ENCODE assay signal across 28 mouse cellular contexts in the genomic region with DNA sequence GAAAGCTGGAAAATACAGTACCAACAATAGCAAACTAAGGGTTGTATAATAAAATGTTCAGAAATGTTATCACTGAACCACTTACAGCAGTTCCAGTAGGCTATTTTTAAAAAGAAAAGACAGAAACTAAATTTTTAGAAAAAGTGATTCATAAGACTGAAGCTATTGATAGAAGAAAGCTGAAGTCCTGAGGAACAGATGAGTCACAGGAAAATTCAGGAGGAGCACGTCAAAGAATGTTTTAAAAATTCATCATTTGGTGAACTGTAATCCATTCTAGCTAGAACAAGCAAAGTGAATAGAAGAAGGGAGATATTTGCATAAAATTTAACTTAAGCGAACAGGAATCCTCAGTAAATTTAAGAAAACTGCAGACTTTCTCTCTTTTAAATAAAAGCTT.
DNase-seq lines count a peak whose midpoint lies in the region; TF ChIP-seq lines count a peak whose summit lies in the region.
"Had no signal": no experiment of that assay in that cellular context is flagged by ENCODE, and none has a peak within 500 bp of the region (broad histone marks: within the 10 kb centered on the region; RNA-seq: fewer than 3 reads in every experiment).

No protein-coding gene starts in this region.

- intact Hi-C loops in left cerebral cortex, adult 2 months (cut with DNase I) = loop anchor here (2.0 to 10.0 kb wide), 3 partner anchors 310 to 690 kb away; no protein-coding TSS in a partner anchor
- intact Hi-C loops in left cerebral cortex, postnatal 36 days (cut with DNase I) = loop anchor here (5.0 kb wide), 1 partner anchor 222 kb away; no protein-coding TSS in a partner anchor

- peak; percentile 37 to 68 for DNase-seq in frontal cortex, adult 2 months (ENCODE audit: extremely low spot score in 1 of 2, low spot score in 1 of 2)
- DNase-seq in frontal cortex, postnatal 10 days (ENCODE audit: low spot score in 2 of 2) = no peak
- no peak for DNase-seq in left cerebral cortex, adult 2 months (ENCODE audit: extremely low spot score in 1 of 2, low spot score in 2 of 2)
- no peak for DNase-seq in left cerebral cortex, postnatal 36 days (ENCODE audit: low spot score in 2 of 2)
- peak; percentile 86 for DNase-seq in brain, adult 2 months (ENCODE audit: low read depth, low spot score)
- DNase-seq in lung, postnatal 36 days = no peak
- DNase-seq: adrenal gland, adult 2 months; adrenal gland, postnatal 14 days; B cell, adult 2 months; cerebellum, adult 11-12 months; cerebellum, adult 8-10 months; cerebellum, postnatal 10 days; cerebellum, postnatal 36 days; embryo, embryonic 11 days; gastrocnemius, postnatal 10 days; gastrocnemius, postnatal 36 days; heart, adult 2 months; heart, postnatal 14 days; heart, postnatal 4 days had no signal

- no peak for TF ChIP-seq CTCF in left cerebral cortex, adult 2 months (IDR thresholded peaks at IDR 0.05)

- peak overlapping the region; percentile 22 for H3K27ac ChIP-seq in left cerebral cortex, adult 2 months
- H3K27ac ChIP-seq: embryonic facial prominence, embryonic 10.5 days; embryonic facial prominence, embryonic 13.5 days; forebrain, embryonic 12.5 days; forebrain, embryonic 15.5 days; heart, adult 2 months; heart, embryonic 10.5 days; heart, embryonic 13.5 days; hindbrain, embryonic 14.5 days; hindbrain, postnatal 0 days had no signal

- H3K4me3 ChIP-seq in left cerebral cortex, adult 2 months = no peak overlapping the region
- H3K4me3 ChIP-seq: embryonic facial prominence, embryonic 10.5 days; embryonic facial prominence, embryonic 13.5 days; erythroblast, embryonic 14.5 days; forebrain, embryonic 12.5 days; forebrain, embryonic 15.5 days; heart, adult 2 months; heart, embryonic 10.5 days; heart, embryonic 13.5 days had no signal

Comparison
In these comparisons a context has a peak if more than half of its experiments do, and no peak if none do; other contexts are left out.
1. DNase-seq: peak in frontal cortex, adult 2 months (2 of 2) and brain, adult 2 months (single experiment); none in frontal cortex, postnatal 10 days (0 of 2), left cerebral cortex, adult 2 months (0 of 2), left cerebral cortex, postnatal 36 days (0 of 2) and lung, postnatal 36 days (single experiment).